Mouse (Mus musculus) gastrocnemius, postnatal 14 days (tissue): Measurements from ENCODE around the gene Zbtb48. TPM values are rescaled to one million over a fixed set of nuclear protein-coding genes. Genes with fewer than 3 reads are reported as not detected.
"Not testable (repeated sequence)": the region's sequence is repeated elsewhere in the genome, so short reads cannot be mapped to it uniquely, and the experiment has no call there.

ENCODE experiments used
- DNase-seq: peaks from one replicate; pipeline ENCODE4 v3.0.0; 2021; ENCODE audit warnings: mixed read lengths
- intact Hi-C: fragments of 180-260 bp; cut with DNase I; formaldehyde crosslinking; loops from one replicate; pipeline ENCODE4 v1.15.1; 2025; ENCODE audit warnings: low total_unique reads
- total RNA-seq, 2 experiments: library from RNA; stranded (reverse); gene quantifications; 2 replicates each; pipeline ENCODE4 v1.2.3; 2021

Zbtb48 gene
- total RNA-seq, 2 experiments from 2014 or later = 1.8 to 3.3 TPM

GRCm38 (mm10) chr4:152036464-152036863 lies 9.0 kb upstream of the Zbtb48 start:
- intact Hi-C loops, DNase-seq: not testable (repeated sequence)

- intact Hi-C loops = no loop called here
- DNase-seq = no peak
Observed at GRCm38 (mm10) chr4:152032922-152033321, 5.5 kb upstream of the Zbtb48 start.

- intact Hi-C loops = no loop called here
- DNase-seq = no peak
Observed at GRCm38 (mm10) chr4:152029997-152030396, 2.5 kb upstream of the Zbtb48 start.

GRCm38 (mm10) chr4:152029087-152029486 lies 1.6 kb upstream of the Zbtb48 start:
- intact Hi-C loops = no loop called here
- DNase-seq = no peak

- DNase-seq = no peak
Observed at GRCm38 (mm10) chr4:152028456-152028855, 985 bp upstream of the Zbtb48 start.

GRCm38 (mm10) chr4:152026751-152027508 lies 541 bp downstream of the Zbtb48 start:
- intact Hi-C loops = loop anchor here (2.0 kb wide), 1 partner anchor 44 kb away; no protein-coding TSS in a partner anchor
- peak; percentile 37 for DNase-seq

More at GRCm38 (mm10) chr4:152028456-152028855, 985 bp upstream of the Zbtb48 start:
- intact Hi-C loops = no loop called here

GRCm38 (mm10) chr4:152024525-152024924 lies 2.9 kb downstream of the Zbtb48 start:
- no peak for DNase-seq
- intact Hi-C loops = no loop called here

GRCm38 (mm10) chr4:152022506-152022905 lies 5.0 kb downstream of the Zbtb48 start:
- intact Hi-C loops = no loop called here
- DNase-seq = no peak

GRCm38 (mm10) chr4:152021568-152022097 lies 5.8 kb downstream of the Zbtb48 start:
- intact Hi-C loops = no loop called here
- DNase-seq = no peak

- intact Hi-C loops = no loop called here
- no peak for DNase-seq
Observed at GRCm38 (mm10) chr4:152020024-152020423, 7.4 kb downstream of the Zbtb48 start.

- DNase-seq = no peak
- intact Hi-C loops = no loop called here
Observed at GRCm38 (mm10) chr4:152019073-152019472, 8.4 kb downstream of the Zbtb48 start.

GRCm38 (mm10) chr4:152013036-152013813 lies 14.2 kb downstream of the Zbtb48 start:
- intact Hi-C loops = no loop called here
- no peak for DNase-seq

GRCm38 (mm10) chr4:152012109-152012508 lies 15.4 kb downstream of the Zbtb48 start:
- DNase-seq = no peak
- intact Hi-C loops = no loop called here

- DNase-seq = no peak
- intact Hi-C loops = no loop called here
Observed at GRCm38 (mm10) chr4:152011171-152011760, 16.2 kb downstream of the Zbtb48 start.

GRCm38 (mm10) chr4:152010707-152011134 lies 16.8 kb downstream of the Zbtb48 start:
- DNase-seq = no peak
- intact Hi-C loops = no loop called here

GRCm38 (mm10) chr4:152010091-152010706 lies 17.3 kb downstream of the Zbtb48 start:
- intact Hi-C loops = no loop called here
- no peak for DNase-seq

- peak; percentile 82 for DNase-seq
- intact Hi-C loops = no loop called here
Observed at GRCm38 (mm10) chr4:152009076-152010051, 18.1 kb downstream of the Zbtb48 start.

- intact Hi-C loops = no loop called here
- DNase-seq = peak; percentile 96
Observed at GRCm38 (mm10) chr4:152008622-152009075, 18.8 kb downstream of the Zbtb48 start, which contains the start of gene Klhl21. Gene Klhl21 (plus strand): TSS chr4:152008803.
